Mouse (Mus musculus) heart, postnatal 14 days (tissue): ENCODE data around the gene Chchd4. TPM values are rescaled to one million over a fixed set of nuclear protein-coding genes. Genes with fewer than 3 reads are reported as not detected.

Experiments
- DNase-seq, 2 experiments: peaks; one replicate each; pipeline ENCODE4 v3.0.0; 2021 to 2022
- intact Hi-C: fragments of 180-260 bp; cut with DNase I; formaldehyde crosslinking; loops from one replicate; pipeline ENCODE4 v1.15.1; 2025
- long read RNA-seq, 2 experiments: library from polyadenylated mRNA; stranded (forward); transcript quantifications; one replicate each; pipeline ENCODE4 v2.0.0; 2021
- total RNA-seq, 2 experiments: library from RNA; stranded (reverse); gene quantifications; 2 replicates each; pipeline ENCODE4 v1.2.3; 2021

Gene Chchd4
- total RNA-seq: 10 to 100 TPM; 12.9 to 15.1 TPM
- long read RNA-seq, experiment 1, transcript Chchd4-201 (3 exons, 3,472 nt): major isoform, 80 of 101 reads
- long read RNA-seq, experiment 1, partial matches to known transcripts: 0 of 101 reads
- long read RNA-seq, experiment 1, other reads (novel, unspliced or antisense): 20 of 101 reads
- long read RNA-seq, experiment 2, transcript Chchd4-201 (3 exons, 3,472 nt): major isoform, 54 of 97 reads
- long read RNA-seq, experiment 2, partial matches to known transcripts: 0 of 97 reads
- long read RNA-seq, experiment 2, other reads (novel, unspliced or antisense): 43 of 97 reads

DNA sequence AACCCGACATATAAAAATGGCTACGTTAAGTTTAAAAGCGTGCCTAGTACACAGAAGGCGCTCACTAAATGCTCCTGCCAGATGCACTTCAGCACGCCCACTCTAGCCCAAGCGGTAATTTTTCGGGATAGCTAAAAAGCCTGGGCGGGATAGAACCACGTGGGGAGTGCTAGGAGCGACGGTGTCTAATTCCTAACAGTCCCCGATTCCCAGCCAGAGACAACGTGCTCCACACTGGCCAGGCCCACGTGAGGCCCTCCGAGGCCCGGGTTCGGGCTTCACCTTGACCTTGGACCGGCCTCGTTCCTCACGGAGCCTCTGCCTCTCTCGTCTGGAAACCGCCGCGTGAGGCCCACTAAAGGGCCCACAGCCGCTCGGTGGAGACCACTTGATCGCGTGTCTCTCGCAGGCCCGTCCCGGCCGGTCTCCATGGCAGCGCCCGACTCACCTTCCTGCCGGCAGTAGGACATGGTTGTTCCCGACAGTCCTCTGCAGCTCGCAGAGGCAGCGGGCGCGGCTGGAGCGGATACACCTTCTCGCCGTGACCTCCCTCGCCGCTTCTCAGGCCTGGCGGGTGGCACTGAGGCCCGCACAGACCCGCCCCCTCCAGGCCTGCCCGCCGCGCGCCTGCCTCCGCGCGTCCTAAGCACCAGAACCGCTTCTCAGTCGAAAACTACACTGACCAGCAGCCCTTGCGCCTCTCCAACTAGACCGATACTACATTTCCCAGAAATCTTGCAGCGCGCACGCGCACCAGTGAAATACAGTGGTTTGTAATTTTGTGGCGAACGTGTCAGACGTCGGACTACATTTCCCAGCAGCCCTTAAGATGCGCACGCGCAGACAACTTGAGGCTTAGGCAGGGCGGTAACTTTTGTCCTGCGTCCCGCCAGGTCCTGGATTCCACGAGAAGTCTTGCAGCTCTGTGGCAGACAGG is at the start of gene Chchd4, which contains the start of gene Tmem43:
Chchd4 (minus strand) TSS at position 679 of the 937 bp plus-strand sequence.
Tmem43 (plus strand) TSS at position 836 of the 937 bp plus-strand sequence.
- peak; percentile 98 for DNase-seq
- intact Hi-C loops: no loop called here

DNA sequence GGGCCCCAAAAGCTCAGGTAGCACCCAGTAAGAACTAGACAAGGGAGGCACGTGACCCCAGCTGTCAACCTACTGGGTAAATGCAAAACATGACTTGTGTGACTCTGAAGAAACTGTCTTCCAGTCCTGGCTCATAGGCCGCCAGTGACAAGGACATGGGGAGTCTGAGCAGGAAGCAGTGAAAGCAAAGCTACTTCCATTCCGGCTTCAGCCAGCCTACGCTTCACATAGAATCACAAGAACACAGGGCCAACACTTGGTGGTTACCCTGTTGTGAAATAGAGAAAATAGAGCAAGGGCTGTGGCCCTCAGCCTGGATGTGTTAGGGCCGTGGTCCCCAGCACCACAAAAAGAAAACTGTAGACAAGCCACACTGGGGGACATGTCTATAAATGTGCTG is 49.5 kb upstream of the Chchd4 start:
- no peak for DNase-seq
- intact Hi-C loops: no loop called here

DNA sequence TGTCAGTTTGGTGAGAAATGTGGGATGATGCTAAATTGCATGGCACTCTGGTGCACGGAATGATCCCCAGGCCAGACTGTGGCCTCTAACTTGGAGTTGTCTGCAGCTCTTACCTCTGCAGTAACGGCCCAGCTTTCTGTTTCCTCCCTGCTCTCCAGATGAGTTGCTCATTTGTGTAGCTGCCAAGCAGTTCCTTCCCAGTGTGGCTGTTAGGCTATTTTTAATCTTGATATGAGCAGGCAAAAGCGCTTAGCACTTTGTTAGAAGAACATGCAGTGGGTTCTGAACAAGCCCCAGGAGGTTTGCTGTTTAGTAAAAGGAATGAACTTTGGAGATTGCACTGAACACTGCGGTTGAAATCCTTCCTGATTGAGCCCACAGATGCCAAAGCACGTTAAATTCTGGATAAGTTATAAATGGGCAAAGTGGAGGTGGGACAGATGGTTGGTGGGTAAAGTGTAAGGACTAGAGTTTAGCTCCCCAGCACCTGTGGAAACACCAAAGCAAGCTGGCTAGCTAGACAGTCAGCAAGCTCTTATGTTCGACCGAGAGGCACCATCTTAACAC is 45.2 kb upstream of the Chchd4 start:
- intact Hi-C loops: no loop called here
- no peak for DNase-seq

DNA sequence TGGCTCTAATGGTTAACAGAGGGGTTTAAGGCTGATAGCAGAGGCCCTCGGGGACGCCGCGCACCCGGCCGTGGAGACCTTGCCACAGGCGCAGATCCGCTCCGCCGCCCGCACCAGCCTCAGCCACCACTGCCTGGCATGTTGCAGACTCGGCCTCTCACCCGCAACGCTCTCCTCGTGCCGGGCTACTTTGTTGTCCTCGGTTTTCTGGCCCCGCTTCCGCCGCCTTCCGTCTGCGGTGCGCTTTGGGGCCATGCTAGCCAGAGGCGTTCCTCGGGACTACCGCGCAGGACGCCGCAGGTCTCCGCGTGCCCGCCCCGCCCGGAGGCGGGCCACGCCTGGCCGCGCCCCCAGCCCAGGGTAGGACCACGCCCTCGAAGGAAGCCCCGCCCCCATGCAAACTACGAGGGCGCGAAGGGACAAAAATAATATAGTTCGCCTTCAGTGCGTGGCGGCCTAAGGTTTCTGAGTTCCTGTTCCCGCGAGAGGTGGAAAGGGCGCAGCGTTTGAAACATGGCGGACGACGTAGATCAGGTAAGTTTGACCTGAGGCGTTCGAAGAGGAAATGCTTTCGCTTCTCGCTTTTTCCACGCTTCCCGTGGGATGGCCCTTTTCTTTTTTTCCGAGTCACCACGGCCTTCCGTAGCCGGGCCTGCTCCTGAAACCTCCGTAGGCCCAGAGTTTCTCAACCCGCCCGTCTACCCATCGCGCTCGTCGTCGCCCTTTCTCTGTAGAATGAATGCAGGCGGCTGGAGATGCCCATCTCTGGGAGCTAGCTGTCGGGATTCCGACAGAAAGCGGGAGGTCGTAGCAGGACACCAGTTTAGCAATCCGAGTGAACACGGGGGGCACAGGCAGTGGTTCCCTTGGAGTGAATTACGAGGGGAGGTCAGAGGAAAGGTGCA is 42.5 kb upstream of the Chchd4 start, which contains the start of the genes Xpc and Lsm3:
Xpc (minus strand) TSS at position 344 of the 905 bp plus-strand sequence.
Lsm3 (plus strand) TSS at position 384 of the 905 bp plus-strand sequence.
- peak; percentile 98 to 99 for DNase-seq
- intact Hi-C loops: no loop called here

DNA sequence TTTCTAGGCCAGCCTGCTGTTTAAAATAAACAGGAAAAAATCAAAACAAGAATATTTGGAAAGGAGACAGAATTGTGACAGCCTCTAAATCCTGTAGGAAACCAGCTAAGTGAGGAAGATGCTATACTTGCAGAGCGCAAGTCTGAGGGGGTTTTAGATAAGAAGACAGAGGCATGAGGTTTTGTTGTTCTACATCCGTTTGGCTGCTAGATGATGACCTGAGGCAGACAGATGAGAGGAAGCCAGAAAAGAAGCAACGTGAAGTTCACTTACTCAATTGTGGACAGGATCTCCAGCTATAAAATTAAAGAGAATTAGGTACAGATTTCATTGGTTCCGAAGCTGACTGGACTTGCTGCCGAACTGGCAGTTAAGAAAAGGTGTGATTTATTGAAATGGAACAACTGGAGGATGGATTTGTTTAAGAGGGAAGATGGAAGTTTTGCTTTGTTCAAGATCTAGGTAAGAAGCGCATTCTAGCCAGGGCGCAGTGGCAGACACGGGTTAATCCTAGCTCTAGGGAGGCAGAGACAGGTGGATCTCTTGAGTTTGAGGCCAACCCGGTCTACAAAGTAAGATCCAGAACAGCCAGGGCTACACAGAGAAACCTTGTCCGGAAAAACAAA is 41.5 kb upstream of the Chchd4 start:
- DNase-seq: no peak
- intact Hi-C loops: no loop called here

DNA sequence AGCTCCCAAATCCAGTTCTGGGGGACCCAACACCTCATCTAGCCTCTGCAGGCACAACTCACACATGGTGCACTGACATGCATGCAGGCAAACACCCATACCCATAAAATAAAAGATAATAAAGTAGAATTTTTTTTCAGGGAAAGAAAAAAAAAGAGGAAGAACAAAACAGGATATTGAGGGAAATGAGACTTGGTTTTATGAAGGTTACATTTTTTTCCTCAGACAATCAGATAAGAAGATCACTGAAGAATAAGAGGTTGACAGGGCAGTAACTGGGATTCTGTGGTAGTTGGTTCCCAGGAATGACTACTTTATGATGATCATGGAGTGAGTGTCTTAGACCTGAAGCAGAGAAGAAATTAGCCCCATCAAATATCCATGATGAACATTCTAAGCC is 40.8 kb upstream of the Chchd4 start:
- no peak for DNase-seq
- intact Hi-C loops: no loop called here

DNA sequence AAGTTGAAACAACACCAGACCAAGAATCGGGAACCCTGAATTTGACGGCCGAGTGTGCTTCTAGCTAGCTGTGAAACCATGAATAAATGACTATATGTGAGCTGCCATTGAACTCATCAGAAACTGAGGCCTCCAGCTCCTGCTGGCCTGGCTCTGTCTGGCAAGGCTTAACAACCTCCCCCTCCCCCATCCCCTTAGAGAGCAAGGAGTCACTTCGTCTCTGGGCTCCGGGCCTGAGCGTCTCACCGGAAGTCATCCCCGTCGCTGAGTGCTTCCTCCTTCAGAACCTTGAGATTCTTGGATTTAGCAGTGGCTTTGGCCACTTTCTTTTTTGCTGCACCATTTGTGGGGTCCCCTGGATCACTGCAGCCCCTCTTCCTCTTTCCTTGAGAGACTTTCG is 36.9 kb upstream of the Chchd4 start:
- DNase-seq: no peak
- intact Hi-C loops: no loop called here

DNA sequence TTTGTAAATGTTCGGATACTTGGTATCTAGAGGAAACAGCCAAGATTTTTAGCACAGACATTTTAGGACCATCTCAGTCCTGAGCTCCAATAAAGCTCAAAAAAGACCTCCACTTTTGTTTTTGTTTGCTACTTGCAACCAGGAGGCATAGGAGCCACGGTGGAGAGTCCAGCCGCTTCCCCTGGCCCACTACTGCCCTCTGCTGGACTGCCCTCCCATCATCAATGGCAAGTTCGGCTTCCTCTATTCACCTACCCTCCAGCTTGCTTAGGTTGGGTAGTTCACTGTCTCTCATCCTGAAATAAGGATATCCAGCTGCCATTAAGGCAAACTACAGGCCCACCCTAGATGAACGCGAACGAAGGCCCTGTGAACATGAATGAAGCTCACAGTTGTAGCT is 36.0 kb upstream of the Chchd4 start:
- DNase-seq: peak; percentile 84 to 89
- intact Hi-C loops: loop anchor here (2.0 kb wide), 1 partner anchor 223 kb away; no protein-coding TSS in a partner anchor

DNA sequence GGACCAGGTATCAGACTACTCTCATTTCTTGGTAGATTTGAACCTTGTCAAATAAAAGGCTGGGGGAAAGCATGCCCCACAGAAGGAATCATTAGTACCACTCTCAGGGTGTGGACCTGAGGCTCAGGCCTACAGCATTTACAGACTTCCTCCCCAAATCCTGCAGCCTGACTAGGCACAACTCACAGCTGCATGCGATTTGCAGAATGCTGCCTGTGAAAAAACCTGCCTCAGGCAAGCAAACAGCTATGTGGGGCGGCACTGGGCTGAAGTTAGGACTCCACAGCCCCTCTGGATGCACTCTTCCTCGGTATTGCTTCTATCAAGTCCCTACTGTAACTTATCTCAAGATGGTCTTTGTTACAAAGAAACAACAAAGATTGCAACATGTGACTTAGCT is 34.7 kb upstream of the Chchd4 start:
- intact Hi-C loops: loop anchor here (2.0 kb wide), 1 partner anchor 221 kb away; no protein-coding TSS in a partner anchor
- no peak for DNase-seq

DNA sequence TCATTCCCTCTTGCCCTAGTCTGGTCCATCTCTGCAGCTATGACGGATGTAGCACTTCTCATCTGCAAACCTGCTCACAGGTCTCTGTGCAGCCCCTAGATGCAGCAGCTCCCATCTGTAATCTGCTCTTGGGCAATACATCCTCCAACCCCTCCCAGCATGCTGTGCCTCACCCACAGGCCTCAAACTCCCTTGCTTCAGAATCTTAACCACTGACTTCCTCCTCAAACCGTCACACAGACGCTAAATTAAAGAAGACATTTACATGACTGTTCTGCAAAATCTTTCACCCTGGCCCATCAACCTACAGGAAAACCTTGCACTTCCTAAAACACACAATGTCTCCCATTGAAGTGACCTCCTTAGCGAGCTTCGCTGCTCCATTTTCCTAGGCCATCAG is 32.7 kb upstream of the Chchd4 start:
- intact Hi-C loops: no loop called here
- no peak for DNase-seq

DNA sequence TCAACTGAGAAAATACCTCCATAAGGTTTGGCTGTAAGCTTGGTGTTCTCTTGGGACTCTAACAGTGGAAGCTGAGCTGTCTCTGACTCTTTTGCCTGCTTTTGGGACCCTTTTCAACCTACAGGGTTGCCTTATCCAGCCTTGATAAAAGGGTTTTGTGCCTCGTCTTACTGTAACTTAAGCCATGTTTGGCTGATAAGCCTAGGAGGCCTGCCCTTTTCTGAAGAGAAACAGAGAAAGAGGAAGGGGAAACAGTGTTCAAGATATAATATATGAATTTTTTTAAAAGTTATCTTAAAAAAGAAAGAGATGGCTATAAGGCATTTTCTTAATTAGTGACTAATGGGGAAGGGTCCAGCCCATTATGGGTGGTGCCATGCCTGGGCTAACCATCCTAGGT is 30.0 kb upstream of the Chchd4 start:
- intact Hi-C loops: no loop called here

DNA sequence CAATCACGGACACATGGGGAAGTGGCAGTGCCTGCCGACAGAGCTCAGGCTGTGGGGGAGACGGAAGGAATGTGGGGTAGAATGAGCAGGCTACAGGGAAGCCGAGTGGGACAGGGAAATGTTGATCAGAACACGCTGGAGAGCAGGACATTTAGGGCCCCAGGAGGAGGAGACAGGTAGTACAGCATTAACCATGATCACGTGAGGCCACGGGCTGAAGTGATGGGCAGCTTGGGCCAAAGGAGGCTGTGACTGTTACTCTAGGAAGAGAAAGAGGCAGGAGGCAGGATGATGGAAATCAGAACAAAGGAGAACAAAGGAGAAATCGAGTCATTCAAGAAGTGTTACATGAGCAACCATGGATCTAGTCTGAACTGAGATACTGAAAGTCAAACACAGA is 21.2 kb upstream of the Chchd4 start:
- intact Hi-C loops: no loop called here
- DNase-seq: no peak

More for the DNA sequence above, 30.0 kb upstream of the Chchd4 start:
- DNase-seq: no peak

DNA sequence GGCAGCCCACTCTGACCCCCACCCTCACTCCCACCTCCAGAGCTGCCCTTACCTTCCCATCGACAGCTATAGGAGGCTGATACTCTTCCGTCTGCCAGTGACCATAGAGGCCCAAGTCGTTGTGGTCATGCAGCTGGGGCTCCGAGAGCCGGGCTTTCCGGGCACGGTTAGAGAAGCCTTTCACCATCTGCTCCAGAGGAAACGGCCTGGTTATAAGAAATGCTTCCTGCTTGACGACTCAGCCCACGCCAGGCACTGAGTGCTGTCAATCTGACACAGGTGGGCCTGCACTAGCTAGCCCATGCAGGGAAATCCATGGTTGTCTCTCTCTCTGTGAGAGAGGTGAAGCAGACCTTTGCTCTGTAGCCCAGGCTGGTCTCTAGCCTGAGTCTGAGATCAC is 19.7 kb upstream of the Chchd4 start:
- no peak for DNase-seq
- intact Hi-C loops: no loop called here

DNA sequence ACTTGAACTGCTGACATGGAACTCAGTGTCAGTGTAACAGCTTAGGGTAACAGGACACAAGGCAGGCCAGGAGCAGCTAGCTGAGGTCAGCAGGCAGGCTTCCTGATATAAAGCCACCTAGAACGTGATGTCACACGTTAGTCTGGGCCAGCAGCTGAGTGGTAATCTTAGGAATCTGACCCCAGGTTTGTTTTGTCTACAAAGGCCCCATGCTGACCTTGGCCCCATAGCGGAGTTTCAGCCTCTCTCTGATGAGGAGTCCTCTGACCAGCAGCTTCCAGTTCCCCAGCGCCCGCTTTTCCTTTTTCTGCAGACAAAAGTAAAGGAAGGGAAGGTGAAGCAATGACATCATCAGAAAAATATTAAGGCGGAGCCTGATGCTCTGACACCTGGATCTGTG is 17.7 kb upstream of the Chchd4 start:
- intact Hi-C loops: no loop called here
- no peak for DNase-seq

DNA sequence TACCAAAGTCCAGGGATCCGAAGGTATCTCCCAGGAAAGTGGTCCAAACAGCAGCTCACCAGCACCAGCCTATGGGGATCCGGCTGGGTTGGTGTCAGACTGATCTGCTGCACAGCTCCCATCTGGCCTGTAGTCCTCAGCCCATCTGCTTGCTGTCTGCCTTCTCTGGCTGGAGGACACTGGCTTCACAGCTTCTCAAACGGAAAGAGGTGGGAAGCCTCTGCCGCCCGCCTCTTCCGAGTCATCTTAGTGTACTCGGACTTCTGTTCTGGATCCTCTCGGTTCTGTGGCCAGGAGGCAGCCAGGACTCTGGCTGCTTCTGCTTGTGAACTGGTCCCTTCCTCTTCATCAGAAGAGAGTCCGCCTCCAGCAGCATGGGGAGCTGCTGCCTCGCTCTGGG is 16.5 kb upstream of the Chchd4 start:
- intact Hi-C loops: no loop called here
- peak; percentile 36 to 47 for DNase-seq

DNA sequence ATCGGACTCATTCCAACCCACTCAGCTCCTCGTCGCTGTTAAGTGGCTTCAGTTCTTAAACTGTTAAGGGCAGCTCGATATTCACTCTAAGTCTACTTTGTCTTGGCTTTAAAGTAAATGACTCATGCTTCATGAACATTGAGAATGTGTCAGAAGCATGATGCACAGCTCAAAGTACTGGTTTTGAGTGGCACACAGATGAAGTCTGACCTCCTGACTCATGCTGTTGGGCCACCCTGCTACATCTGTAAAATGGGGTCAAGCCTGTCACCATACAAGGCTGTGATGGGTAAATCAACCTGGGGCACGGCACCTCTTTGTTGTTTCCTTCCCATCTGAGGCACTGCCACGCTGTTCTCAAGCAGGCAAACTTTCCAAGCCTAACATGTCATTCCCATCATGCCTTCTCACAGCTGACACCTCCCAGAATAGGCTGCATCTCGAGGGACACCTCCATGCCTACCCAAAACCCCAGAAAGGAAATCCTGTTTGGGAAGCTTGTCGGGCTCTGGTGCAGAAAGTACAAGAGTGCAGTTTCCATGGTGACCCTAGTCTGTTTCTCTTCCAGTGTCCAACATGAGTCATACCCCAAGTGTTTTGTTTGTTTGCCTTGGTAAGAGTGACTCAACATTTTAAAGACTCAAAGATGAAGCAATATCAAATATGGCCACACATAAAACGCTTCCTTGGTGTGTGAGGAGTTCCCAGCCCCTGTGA is 15.3 kb upstream of the Chchd4 start:
- peak; percentile 21 to 29 for DNase-seq
- intact Hi-C loops: no loop called here

DNA sequence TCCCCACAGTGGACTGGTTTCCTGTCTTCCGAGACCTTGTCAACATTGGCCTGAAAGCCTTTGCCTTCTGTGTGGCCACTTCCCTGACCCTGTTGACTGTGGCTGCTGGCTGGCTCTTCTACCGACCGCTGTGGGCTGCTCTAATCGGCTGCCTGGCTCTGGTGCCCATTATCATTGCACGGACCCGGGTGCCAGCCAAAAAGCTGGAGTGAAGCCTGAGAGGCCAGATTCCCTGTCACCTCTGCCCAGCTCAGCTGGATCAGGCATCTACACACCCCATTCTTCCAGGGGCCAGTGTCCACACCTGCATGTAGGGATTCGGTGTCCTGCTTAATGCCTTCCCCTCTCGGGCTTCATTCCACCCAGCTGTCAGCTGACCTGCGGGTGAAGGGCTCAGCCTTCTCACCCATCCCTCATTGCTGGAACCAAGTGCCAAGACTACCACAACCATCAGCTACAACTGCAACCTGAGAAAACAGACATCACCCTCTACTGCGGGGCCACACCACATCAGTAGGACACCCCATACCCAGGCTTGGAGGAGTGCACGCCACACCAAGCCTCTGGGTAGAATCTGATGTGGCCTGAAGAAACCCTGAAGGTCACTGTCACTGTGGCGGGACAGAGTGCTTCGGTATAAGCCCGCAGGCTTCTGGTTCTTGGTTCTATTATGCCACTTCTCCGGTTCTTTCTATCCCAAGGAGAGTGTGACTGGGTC is 13.5 kb upstream of the Chchd4 start:
- intact Hi-C loops: no loop called here
- DNase-seq: peak; percentile 14 to 21

DNA sequence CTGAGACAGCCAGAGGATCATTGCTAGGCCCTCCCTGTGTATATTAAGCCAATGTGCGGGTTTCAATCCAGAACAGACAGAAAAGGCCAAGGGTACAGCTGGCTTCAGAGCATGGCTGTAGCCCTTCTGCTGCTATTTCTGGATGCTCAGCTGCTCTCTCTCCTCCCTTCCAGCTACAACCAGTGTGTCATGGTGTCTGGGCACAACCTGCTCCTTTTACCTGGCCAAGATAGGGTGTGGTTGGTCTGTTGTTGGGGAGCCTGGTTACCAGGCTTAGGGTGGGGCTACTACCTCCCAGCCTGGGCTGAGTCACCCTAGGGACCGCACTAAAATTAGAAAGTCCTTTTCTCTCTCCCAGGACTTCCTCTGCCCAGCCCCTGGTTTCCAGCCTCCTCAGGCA is 10.0 kb upstream of the Chchd4 start:
- no peak for DNase-seq
- intact Hi-C loops: no loop called here
